Mouse (Mus musculus) olfactory bulb, adult 2 months (tissue): Measurements from ENCODE around the gene Serpine1.

Experiments used
- CTCF ChIP-seq: fragments of 200-500 bp; IDR thresholded peaks from 2 replicates; pipeline ENCODE4 v1.5.1; 2012; ENCODE audit warnings: low read depth, mild to moderate bottlenecking, low read length, moderate library complexity; ENCODE audit not compliant: insufficient read depth
- POLR2A ChIP-seq: fragments of 200-500 bp; IDR thresholded peaks from 2 replicates; pipeline ENCODE4 v1.6.1; 2012; ENCODE audit warnings: mild to moderate bottlenecking, low read depth, low read length, moderate library complexity; ENCODE audit not compliant: insufficient read depth

- TF ChIP-seq CTCF: no peak
- TF ChIP-seq POLR2A: no peak
These were observed 35.0 kb upstream of the Serpine1 start for GRCm38 (mm10) chr5:137107024-137107423.
